Mouse (Mus musculus) testis, postnatal 14 days (tissue): ENCODE results near the gene Ush2a.

ENCODE experiments used
- DNase-seq: peaks from one replicate; pipeline ENCODE4 v3.0.0; 2021; ENCODE audit warnings: low spot score

The Ush2a gene

DNA sequence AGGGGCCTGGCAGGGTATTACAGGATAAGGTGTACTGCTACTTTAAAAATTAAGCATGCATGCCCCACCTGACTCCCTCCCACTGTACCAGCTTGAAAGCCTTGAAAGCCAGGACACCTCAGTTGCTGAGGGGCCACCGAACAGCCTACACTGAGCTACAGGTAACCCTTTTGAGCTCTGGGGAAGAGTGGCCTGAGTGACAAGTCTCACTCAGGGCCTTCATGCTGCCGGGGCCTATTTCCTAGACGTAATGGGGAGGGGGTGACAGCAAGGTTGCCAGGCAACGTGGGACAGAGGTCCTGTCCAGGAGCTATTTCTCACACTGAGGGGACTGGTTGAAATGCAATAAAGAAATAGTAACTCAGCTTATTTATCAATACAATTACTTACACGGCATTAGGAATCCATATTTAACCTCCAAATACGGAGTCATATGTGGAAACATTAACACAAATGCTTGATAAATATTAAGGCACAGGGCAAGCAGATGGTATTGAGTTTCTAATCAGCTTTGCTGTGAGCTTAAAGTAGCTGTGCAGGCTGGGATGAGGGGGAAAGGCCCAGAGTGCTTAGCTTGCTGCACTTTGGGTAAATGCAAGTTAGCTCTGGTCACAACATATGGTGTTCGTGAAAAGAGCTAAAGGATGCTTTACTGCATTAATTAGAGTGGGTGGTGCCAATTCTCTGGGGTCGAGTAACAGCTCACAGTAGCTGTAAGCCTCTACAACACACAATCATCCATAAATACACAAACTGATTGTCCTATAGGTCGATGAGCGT is at the start of gene Ush2a:
Gene Ush2a, plus strand, starts transcription at position 121 of the 780 bp plus-strand sequence.
- DNase-seq, result no peak

GRCm38 (mm10) chr1:188214885-188215611 is 46.8 kb upstream of the Ush2a start:
- no peak for DNase-seq

GRCm38 (mm10) chr1:188221226-188221792 is 40.5 kb upstream of the Ush2a start:
- DNase-seq, result no peak

DNA sequence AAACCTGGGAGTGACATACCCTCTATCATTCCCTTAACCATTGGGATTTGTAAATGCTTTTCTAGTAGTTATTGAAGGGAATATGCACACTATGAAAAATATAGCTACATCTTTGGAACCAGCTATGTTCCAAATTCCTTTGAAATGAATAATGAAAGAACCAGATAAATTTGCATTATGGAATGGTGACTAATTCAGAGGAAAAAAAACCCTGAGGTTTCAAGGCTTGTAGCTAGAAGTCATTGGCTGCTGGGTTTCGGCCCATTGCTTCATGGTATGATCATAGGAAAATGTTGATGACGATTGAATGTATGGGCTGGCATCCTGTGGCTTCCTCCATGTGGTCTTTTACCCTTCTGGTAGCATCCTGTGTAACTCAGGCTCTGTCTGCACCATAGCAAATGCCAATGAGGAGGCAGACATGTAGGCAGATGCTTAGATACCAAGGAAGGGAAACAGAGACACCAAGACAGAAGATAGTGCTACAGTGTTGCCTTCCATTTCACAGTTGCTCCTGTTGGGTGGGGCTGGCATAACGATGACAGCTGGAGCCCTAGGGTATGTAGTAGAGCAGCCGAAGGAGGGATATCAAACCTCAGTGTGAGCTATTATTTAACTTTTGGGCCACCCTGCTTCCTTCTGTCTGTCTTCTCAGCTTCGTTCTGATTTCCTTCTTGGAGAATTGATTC is 28.6 kb upstream of the Ush2a start:
- DNase-seq, result no peak

DNA sequence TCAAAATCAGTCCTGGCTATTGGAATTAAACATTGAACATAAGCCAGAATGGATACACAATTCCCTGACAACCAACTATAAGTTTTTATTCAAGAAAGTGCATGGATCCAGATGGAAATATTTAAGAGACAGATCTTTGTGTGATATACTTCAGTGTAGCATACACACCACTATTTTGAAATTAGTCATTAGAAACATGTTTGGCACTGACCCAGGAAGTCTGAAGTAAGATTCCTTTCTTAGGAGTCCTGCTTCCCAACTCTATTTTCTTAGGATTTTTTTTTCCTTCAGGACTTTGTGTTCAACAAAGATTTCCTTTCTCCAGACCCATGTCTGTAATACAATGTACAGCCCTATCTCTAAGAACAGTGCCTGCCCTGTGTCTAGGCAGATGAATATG is 23.2 kb upstream of the Ush2a start:
- DNase-seq, result no peak

GRCm38 (mm10) chr1:188241766-188242165 is 20.1 kb upstream of the Ush2a start:
- DNase-seq, result no peak

DNA sequence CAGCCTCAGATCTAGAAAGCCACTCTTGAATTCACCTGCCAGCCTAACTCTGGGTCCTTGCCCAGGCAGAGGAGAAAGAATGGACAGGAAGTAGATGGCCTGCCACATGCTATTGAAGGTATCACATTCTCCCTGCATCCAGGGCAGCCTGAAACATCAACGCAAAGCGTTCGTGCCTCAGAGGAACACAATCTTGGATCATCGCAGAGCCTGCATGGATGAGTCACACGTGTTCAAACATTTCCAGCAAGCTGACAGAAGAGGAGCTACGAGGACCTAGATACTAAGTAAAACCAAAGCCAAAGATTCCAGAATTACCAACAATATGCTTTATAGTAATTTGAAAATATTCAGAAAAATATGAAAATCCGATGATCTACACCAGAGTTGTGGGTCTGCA is 4.3 kb upstream of the Ush2a start:
- no peak for DNase-seq

- DNase-seq, result no peak
Observed at GRCm38 (mm10) chr1:188260259-188261107, 1.3 kb upstream of the Ush2a start.

GRCm38 (mm10) chr1:188267127-188267722 is 5.4 kb downstream of the Ush2a start:
- no peak for DNase-seq

- no peak for DNase-seq
Observed at GRCm38 (mm10) chr1:188269071-188269470, 7.2 kb downstream of the Ush2a start.

- DNase-seq, result no peak
Observed at GRCm38 (mm10) chr1:188313303-188313702, 51.5 kb downstream of the Ush2a start.

- DNase-seq, result no peak
Observed at GRCm38 (mm10) chr1:188316574-188316973, 54.8 kb downstream of the Ush2a start.

GRCm38 (mm10) chr1:188320204-188320603 is 58.4 kb downstream of the Ush2a start:
- DNase-seq, result no peak

DNA sequence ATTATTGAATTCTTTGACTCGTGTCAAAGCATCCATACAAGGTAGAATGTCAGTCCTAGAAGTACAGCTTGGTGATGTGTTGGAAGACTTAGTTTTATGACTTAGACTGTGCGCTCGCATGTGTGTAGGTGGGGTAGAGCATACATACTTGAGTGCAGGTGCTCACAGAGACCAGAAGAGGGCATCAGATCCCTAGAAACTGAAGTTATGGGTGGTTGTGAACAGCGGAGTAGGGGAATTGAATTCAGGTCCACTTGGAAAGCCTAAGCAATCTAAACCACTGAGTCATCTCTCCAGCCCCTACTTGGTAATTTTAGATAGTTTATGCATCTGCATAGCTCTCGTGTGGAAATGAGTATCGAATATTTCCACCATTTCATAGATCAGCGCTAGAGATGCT is 59.7 kb downstream of the Ush2a start:
- no peak for DNase-seq

DNA sequence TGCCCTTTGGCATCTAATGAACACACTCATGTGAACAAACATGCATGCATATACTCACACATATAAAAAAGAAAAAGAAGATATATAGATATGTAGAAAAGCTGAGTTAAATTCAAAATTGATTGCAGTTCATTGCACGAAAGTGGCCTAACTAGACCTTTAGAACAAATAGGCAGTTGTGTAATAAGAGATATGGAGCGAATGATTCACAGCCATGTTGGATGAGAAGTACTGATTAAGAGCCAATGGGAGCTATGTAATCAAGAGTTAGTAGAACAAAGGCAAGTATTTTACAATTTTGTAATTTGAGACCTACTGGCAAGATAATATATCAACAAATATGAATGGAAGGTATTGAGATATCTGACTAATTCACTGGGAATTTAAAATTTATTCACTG is 68.6 kb downstream of the Ush2a start:
- DNase-seq, result no peak

GRCm38 (mm10) chr1:188333936-188334335 is 72.1 kb downstream of the Ush2a start:
- no peak for DNase-seq

DNA sequence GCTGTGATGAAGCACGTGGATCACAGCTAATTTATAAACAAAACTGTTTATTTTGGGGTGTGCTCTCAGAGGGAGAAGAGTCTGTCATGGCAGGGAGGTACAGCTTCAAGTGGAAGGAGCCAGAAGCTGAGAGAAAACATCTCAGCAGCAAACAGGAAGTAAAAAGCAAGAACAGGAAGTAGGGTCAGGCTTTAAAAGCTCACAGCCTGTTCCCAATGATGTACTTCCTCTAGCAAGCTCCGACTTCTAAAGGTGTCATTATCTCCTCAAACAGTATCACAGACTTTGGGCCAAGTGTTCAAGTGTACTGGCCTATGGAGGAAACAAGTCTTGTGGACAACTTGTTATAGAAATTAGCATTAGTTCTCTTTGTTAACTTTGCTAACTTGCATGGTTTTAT is 85.9 kb downstream of the Ush2a start:
- DNase-seq, result no peak

- DNase-seq, result no peak
Observed at GRCm38 (mm10) chr1:188354726-188355125, 92.9 kb downstream of the Ush2a start.

- DNase-seq, result no peak
Observed at GRCm38 (mm10) chr1:188363548-188363947, 101.7 kb downstream of the Ush2a start.

DNA sequence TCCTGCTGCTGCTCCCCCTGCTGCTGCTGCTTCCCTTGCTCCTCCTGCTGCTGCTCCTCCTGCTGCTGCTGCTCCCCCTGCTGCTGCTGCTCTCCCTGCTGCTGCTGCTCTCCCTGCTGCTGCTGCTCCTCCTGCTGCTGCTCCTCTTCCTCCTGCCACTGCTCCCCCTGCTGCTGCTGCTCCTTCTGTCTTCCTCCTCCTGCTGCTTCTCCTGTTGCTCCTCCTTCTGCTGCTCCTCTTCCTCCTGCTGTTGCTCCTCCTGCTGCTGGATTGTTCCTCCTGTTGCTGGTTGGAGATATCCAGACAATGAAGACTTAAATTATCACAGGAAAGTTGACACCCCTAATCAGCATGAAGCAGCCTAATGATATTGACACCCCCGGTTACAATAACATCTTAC is 123.4 kb downstream of the Ush2a start:
- DNase-seq, result no peak

GRCm38 (mm10) chr1:188385733-188386261 is 124.0 kb downstream of the Ush2a start:
- no peak for DNase-seq
